Mouse (Mus musculus) liver, adult 2 months (tissue): ENCODE results near the gene Garnl3. TPM values are rescaled to one million over a fixed set of nuclear protein-coding genes. Genes with fewer than 3 reads are reported as not detected.
A peak's percentile ranks its signal among the peaks of the same experiment; 100 is the strongest.

Source experiments
- DNase-seq: peaks from one replicate; pipeline ENCODE4 v3.0.0-alpha.2; 2011; ENCODE audit warnings: low read depth, low spot score; ENCODE audit errors: extremely low read depth
- H3K27ac ChIP-seq: fragments of 200-500 bp; replicated peaks from 2 replicates; pipeline ENCODE4 v1.5.1; 2012; ENCODE audit warnings: low read depth, mild to moderate bottlenecking, control low read depth, inconsistent platforms, low read length; ENCODE audit not compliant: insufficient read depth
- H3K27me3 ChIP-seq: fragments of 200-500 bp; 2 replicates; pipeline ENCODE4 v1.6.1; 2012; ENCODE audit warnings: mild to moderate bottlenecking, moderate library complexity, low read length, inconsistent platforms; ENCODE audit not compliant: control insufficient read depth, insufficient read depth
- H3K36me3 ChIP-seq: fragments of 200-500 bp; 2 replicates; pipeline ENCODE4 v1.6.1; 2012; ENCODE audit warnings: low read length, inconsistent platforms; ENCODE audit not compliant: control insufficient read depth, insufficient read depth
- H3K4me1 ChIP-seq: fragments of 200-500 bp; 2 replicates; pipeline ENCODE4 v1.6.1; 2011; ENCODE audit warnings: low read length; ENCODE audit not compliant: control insufficient read depth, insufficient read depth
- H3K4me3 ChIP-seq: fragments of 200-500 bp; 2 replicates; pipeline ENCODE4 v1.5.1; 2011; ENCODE audit warnings: low read depth, mild to moderate bottlenecking, control low read depth, low read length, moderate library complexity; ENCODE audit not compliant: insufficient read depth
- H3K79me2 ChIP-seq: fragments of 200-500 bp; 2 replicates; pipeline ENCODE4 v1.6.1; 2012; ENCODE audit warnings: inconsistent platforms, mild to moderate bottlenecking, low read length, moderate library complexity; ENCODE audit not compliant: control insufficient read depth, insufficient read depth
- H3K9ac ChIP-seq: fragments of 200-500 bp; 2 replicates; pipeline ENCODE4 v1.6.1; 2012; ENCODE audit warnings: low read depth, mild to moderate bottlenecking, control low read depth, inconsistent platforms, low read length
- CTCF ChIP-seq: fragments of 200-500 bp; IDR thresholded peaks from 2 replicates; pipeline ENCODE4 v1.5.1; 2011; ENCODE audit warnings: low read depth, low read length, control low read depth
- POLR2A ChIP-seq: fragments of 200-500 bp; IDR thresholded peaks from 2 replicates; pipeline ENCODE4 v1.6.1; 2011; ENCODE audit warnings: low read length, control low read depth; ENCODE audit not compliant: insufficient read depth; ENCODE audit errors: extremely low read depth
- WGBS: fragments of 180-500 bp; shearing (Covaris S2); methylation state at CpG from one replicate; pipeline ENCODE4 v1.1.7; 2018; 5-methylcytosine and 5-hydroxymethylcytosine counted together
- polyA plus RNA-seq: library from polyadenylated mRNA; depleted of rRNA; stranded (reverse); fragments of >200 nt; gene quantifications from 2 replicates; pipeline ENCODE4 v1.2.3, GENCODE M21; 2012
- total RNA-seq: library from RNA; depleted of rRNA; stranded (reverse); fragments of >200 nt; gene quantifications from 2 replicates; pipeline ENCODE4 v1.2.3, GENCODE M21; 2014

The Garnl3 gene
- total and polyA plus RNA-seq, 2 experiments: 0.11 to 0.28 TPM

- H3K4me3 ChIP-seq: no peak overlapping the region
- WGBS: 70% methylated on average over 9 of the region's 9 CpGs
- H3K27me3 ChIP-seq: no peaks in the 10 kb centered on the region
- H3K79me2 ChIP-seq: no peaks in the 10 kb centered on the region
- H3K36me3 ChIP-seq: peaks cover 10% of the 10 kb centered on the region
- TF ChIP-seq POLR2A (no peak), CTCF (no peak)
- H3K9ac ChIP-seq: no peak overlapping the region
- no peak overlapping the region for H3K27ac ChIP-seq
- no peak for DNase-seq
- peaks cover 9% of the 10 kb centered on the region for H3K4me1 ChIP-seq
Measured at GRCm38 (mm10) chr2:32968024-32968614, 163.3 kb downstream of the Garnl3 start.

- H3K79me2 ChIP-seq: peaks cover 4% of the 10 kb centered on the region; the same call in 1 of the 2 replicates
- no peaks in the 10 kb centered on the region for H3K27me3 ChIP-seq
- peak; percentile 83 for DNase-seq
- WGBS: under 1% methylated on average over 55 of the region's 55 CpGs
- H3K4me3 ChIP-seq: peak overlapping the region; percentile 65
- TF ChIP-seq CTCF (peak; percentile 51; the same call in 1 of the 2 replicates), POLR2A (peak; percentile 81)
- peak overlapping the region; percentile 79 for H3K9ac ChIP-seq
- peaks cover 20% of the 10 kb centered on the region for H3K4me1 ChIP-seq
- peak overlapping the region; percentile 84 for H3K27ac ChIP-seq
- H3K36me3 ChIP-seq: peaks cover 10% of the 10 kb centered on the region
Measured at GRCm38 (mm10) chr2:32966689-32967631, 164.5 kb downstream of the Garnl3 start.

- peaks cover 5% of the 10 kb centered on the region; the same call in 1 of the 2 replicates for H3K79me2 ChIP-seq
- H3K36me3 ChIP-seq: peaks cover 10% of the 10 kb centered on the region
- under 1% methylated on average over 13 of the region's 13 CpGs for WGBS
- peak overlapping the region; percentile 84 for H3K27ac ChIP-seq
- H3K27me3 ChIP-seq: no peaks in the 10 kb centered on the region
- peak; percentile 67 for DNase-seq
- peak overlapping the region; percentile 65 for H3K4me3 ChIP-seq
- H3K4me1 ChIP-seq: peaks cover 21% of the 10 kb centered on the region
- TF ChIP-seq POLR2A: no peak
- no peak for TF ChIP-seq CTCF
- peak overlapping the region; percentile 79 for H3K9ac ChIP-seq
Measured at GRCm38 (mm10) chr2:32966184-32966688, 165.2 kb downstream of the Garnl3 start.

GRCm38 (mm10) chr2:32965511-32966183 lies 165.8 kb downstream of the Garnl3 start:
- no peak for TF ChIP-seq POLR2A
- H3K27me3 ChIP-seq: no peaks in the 10 kb centered on the region
- peaks cover 24% of the 10 kb centered on the region for H3K4me1 ChIP-seq
- no peak overlapping the region for H3K4me3 ChIP-seq
- peaks cover 5% of the 10 kb centered on the region; the same call in 1 of the 2 replicates for H3K79me2 ChIP-seq
- no peak overlapping the region for H3K9ac ChIP-seq
- peak; percentile 7 for DNase-seq
- peaks cover 10% of the 10 kb centered on the region for H3K36me3 ChIP-seq
- WGBS: 12% methylated on average over 7 of the region's 7 CpGs
- no peak overlapping the region for H3K27ac ChIP-seq

GRCm38 (mm10) chr2:32964659-32965457 lies 166.6 kb downstream of the Garnl3 start:
- no peak overlapping the region for H3K9ac ChIP-seq
- WGBS: 67% methylated on average over 10 of the region's 10 CpGs
- peaks cover 10% of the 10 kb centered on the region for H3K36me3 ChIP-seq
- H3K27ac ChIP-seq: no peak overlapping the region
- no peaks in the 10 kb centered on the region for H3K27me3 ChIP-seq
- no peak overlapping the region for H3K4me3 ChIP-seq
- H3K4me1 ChIP-seq: peaks cover 27% of the 10 kb centered on the region
- no peak for DNase-seq
- peaks cover 5% of the 10 kb centered on the region; the same call in 1 of the 2 replicates for H3K79me2 ChIP-seq
- no peak for TF ChIP-seq CTCF
- no peak for TF ChIP-seq POLR2A
